Mouse (Mus musculus) forebrain, embryonic 11.5 days (tissue): ENCODE measurements around the gene Akap8. TPM values are rescaled to one million over a fixed set of nuclear protein-coding genes. Genes with fewer than 3 reads are reported as not detected.

Source experiments
- ATAC-seq: fragments of 200-750 bp; cut with Nextera tagmentation; replicated peaks from 2 replicates; pipeline ENCODE4 v1.8.0; 2017; ENCODE audit warnings: moderate TSS enrichment; ENCODE audit not compliant: low FRiP score
- DNase-seq: peaks from one replicate; pipeline ENCODE4 v3.0.0-alpha.2; 2017; ENCODE audit warnings: low spot score
- H3K27ac ChIP-seq: fragments of 300-500 bp; sonication (generic); 2 replicates; pipeline ENCODE4 v1.5.1; 2014; ENCODE audit warnings: low read depth, low read length
- H3K27me3 ChIP-seq: fragments of 300-500 bp; sonication (generic); 2 replicates; pipeline ENCODE4 v1.6.1; 2014; ENCODE audit warnings: mild to moderate bottlenecking, low read length, mixed read lengths; ENCODE audit not compliant: control insufficient read depth, insufficient read depth
- H3K36me3 ChIP-seq: fragments of 300-500 bp; sonication (generic); 2 replicates; pipeline ENCODE4 v1.6.1; 2014; ENCODE audit warnings: mild to moderate bottlenecking, low read length, moderate library complexity, mixed read lengths; ENCODE audit not compliant: control insufficient read depth, insufficient read depth
- H3K4me1 ChIP-seq: fragments of 300-500 bp; sonication (generic); replicated peaks from 2 replicates; pipeline ENCODE4 v1.6.1; 2014; ENCODE audit warnings: low read length, mixed read lengths; ENCODE audit not compliant: control insufficient read depth, insufficient read depth
- H3K4me2 ChIP-seq: fragments of 300-500 bp; sonication (generic); 2 replicates; pipeline ENCODE4 v1.6.1; 2014; ENCODE audit warnings: low read depth, mild to moderate bottlenecking, low read length, moderate library complexity, mixed read lengths; ENCODE audit not compliant: severe bottlenecking
- H3K4me3 ChIP-seq: fragments of 300-500 bp; sonication (generic); 2 replicates; pipeline ENCODE4 v1.5.1; 2014; ENCODE audit warnings: low read depth, low read length
- H3K9ac ChIP-seq: fragments of 300-500 bp; sonication (generic); 2 replicates; pipeline ENCODE4 v1.6.1; 2014; ENCODE audit warnings: low read length
- H3K9me3 ChIP-seq: fragments of 300-500 bp; sonication (generic); 2 replicates; pipeline ENCODE4 v1.6.1; 2016; ENCODE audit warnings: low read length, mixed read lengths; ENCODE audit not compliant: control insufficient read depth
- WGBS: fragments of 180-500 bp; shearing (Covaris S2); extraction: QIAGEN DNeasy Blood & Tissue Kit; methylation state at CpG from one replicate; pipeline ENCODE4 v1.1.7; 2014; 5-methylcytosine and 5-hydroxymethylcytosine counted together
- polyA plus RNA-seq: library from polyadenylated mRNA; unstranded; fragments of >200 nt; fragmentation: Nextera tagmentation; extraction: Ambion mirVana; gene quantifications from 2 replicates; pipeline ENCODE4 v1.2.1, GENCODE M21; 2014

Akap8 gene
- polyA plus RNA-seq, 1 experiment from 2014 or later = 78.4 TPM

- Histone ChIP-seq H3K27ac (no peak overlapping the region), H3K9me3 (no peaks in the 10 kb centered on the region), H3K9ac (no peak overlapping the region), H3K4me1 (no peaks in the 10 kb centered on the region; the same call in 1 of the 2 replicates), H3K27me3 (no peaks in the 10 kb centered on the region), H3K4me3 (no peak overlapping the region), H3K36me3 (peaks cover 16% of the 10 kb centered on the region), H3K4me2 (no peak overlapping the region)
- ATAC-seq (no peak), DNase-seq (no peak)
These were observed 30.7 kb upstream of the Akap8 start for GRCm38 (mm10) chr17:32351726-32352125.

DNA sequence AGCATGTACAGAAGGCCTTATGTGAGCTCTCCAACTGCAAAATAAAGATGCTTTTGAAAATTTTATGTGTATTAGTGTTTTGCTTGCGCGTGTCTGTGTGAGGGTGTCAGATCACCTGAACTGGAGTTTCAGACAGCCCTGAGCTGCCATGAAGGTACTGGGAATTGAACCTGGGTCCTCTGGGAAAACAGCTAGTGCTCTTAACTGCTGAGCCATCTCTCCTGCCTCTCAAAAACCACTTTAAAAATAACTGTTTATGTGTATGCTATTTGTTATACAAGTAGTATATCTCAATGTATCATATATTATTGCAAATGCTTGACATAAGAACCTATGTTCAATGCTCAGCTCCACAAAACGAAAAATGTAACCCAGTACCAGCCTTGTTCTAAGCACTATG is 30.2 kb upstream of the Akap8 start:
- no peak overlapping the region for H3K27ac ChIP-seq
- WGBS = 81% methylated on average over 3 of the region's 3 CpGs
- ATAC-seq (no peak), DNase-seq (no peak)
- H3K4me3 ChIP-seq = 0 out of 2 replicates have a peak overlapping the region, but pooled peaks have one; percentile 88
- no peaks in the 10 kb centered on the region for H3K27me3 ChIP-seq
- no peaks in the 10 kb centered on the region for H3K9me3 ChIP-seq
- no peaks in the 10 kb centered on the region; the same call in 1 of the 2 replicates for H3K4me1 ChIP-seq
- peak overlapping the region; percentile 75; the same call in 1 of the 2 replicates for H3K4me2 ChIP-seq
- no peak overlapping the region for H3K9ac ChIP-seq
- peaks cover 13% of the 10 kb centered on the region for H3K36me3 ChIP-seq

GRCm38 (mm10) chr17:32350382-32350983 is 29.4 kb upstream of the Akap8 start, which contains the start of gene Akap8l:
Akap8l (minus strand) TSS chr17:32350607.
- ATAC-seq (peak; percentile 97), DNase-seq (peak; percentile 95)
- Histone ChIP-seq H3K27ac (no peak within 1 kb of the TSS; the same call in 1 of the 2 replicates), H3K4me1 (no peaks in the 10 kb centered on the region; the same call in 1 of the 2 replicates), H3K9ac (peak within 1 kb of the TSS; percentile 75), H3K27me3 (no peaks in the 10 kb centered on the region), H3K4me2 (peak within 1 kb of the TSS; percentile 75), H3K36me3 (peaks cover 8% of the 10 kb centered on the region), H3K4me3 (peak within 1 kb of the TSS; percentile 88), H3K9me3 (no peaks in the 10 kb centered on the region)
- under 1% methylated on average over 37 of the region's 37 CpGs for WGBS

DNA sequence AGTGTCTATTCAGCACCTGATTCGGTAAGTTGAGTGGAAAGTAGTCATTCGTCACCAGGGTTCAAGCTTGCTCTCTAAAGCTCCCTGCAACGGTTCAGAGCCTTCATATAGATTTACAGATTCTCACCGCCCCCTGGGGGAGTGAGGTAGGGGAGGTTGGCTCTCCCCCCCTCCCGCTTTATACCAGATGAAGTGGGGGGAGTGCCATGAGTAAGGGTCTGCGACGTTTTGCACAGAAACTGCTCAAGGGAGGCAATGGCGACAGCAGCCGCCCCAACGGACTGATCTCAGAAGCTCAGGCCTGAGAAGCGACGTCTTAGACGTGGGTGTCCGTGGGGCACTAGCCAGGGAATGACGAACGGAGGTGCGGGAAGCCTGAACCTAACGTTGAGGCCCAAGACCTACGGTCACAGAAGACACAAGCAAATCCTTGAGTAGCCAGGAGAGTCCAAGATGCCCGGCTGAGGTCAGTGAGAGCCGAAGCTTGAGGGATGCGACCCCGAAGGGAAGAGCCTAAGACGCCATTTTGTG is 28.9 kb upstream of the Akap8 start:
- Histone ChIP-seq H3K9ac (peak overlapping the region; percentile 75), H3K9me3 (no peaks in the 10 kb centered on the region), H3K4me2 (peak overlapping the region; percentile 75), H3K27ac (no peak overlapping the region; the same call in 1 of the 2 replicates), H3K4me3 (peak overlapping the region; percentile 88), H3K36me3 (peaks cover 3% of the 10 kb centered on the region; the same call in 1 of the 2 replicates), H3K4me1 (no peaks in the 10 kb centered on the region; the same call in 1 of the 2 replicates), H3K27me3 (no peaks in the 10 kb centered on the region)
- ATAC-seq (no peak; the same call in 1 of the 2 replicates), DNase-seq (no peak)
- WGBS = under 1% methylated on average over 24 of the region's 24 CpGs

GRCm38 (mm10) chr17:32349037-32349732 is 28.1 kb upstream of the Akap8 start:
- Histone ChIP-seq H3K4me2 (peak overlapping the region; percentile 75), H3K4me3 (peak overlapping the region; percentile 88), H3K9me3 (no peaks in the 10 kb centered on the region), H3K4me1 (no peaks in the 10 kb centered on the region; the same call in 1 of the 2 replicates), H3K36me3 (no peaks in the 10 kb centered on the region; the same call in 1 of the 2 replicates), H3K27ac (no peak overlapping the region), H3K9ac (peak overlapping the region; percentile 75; the same call in 1 of the 2 replicates), H3K27me3 (no peaks in the 10 kb centered on the region)
- no peak for ATAC-seq
- DNase-seq = peak; percentile 68
- WGBS = 17% methylated on average over 4 of the region's 4 CpGs

GRCm38 (mm10) chr17:32348406-32348805 is 27.4 kb upstream of the Akap8 start:
- H3K27ac ChIP-seq = no peak overlapping the region
- no peaks in the 10 kb centered on the region; the same call in 1 of the 2 replicates for H3K4me1 ChIP-seq
- no peaks in the 10 kb centered on the region for H3K9me3 ChIP-seq
- H3K4me2 ChIP-seq = no peak overlapping the region
- no peak overlapping the region for H3K4me3 ChIP-seq
- no peak overlapping the region for H3K9ac ChIP-seq
- 87% methylated on average over 2 of the region's 2 CpGs for WGBS
- no peaks in the 10 kb centered on the region for H3K36me3 ChIP-seq
- DNase-seq (no peak), ATAC-seq (no peak)
- H3K27me3 ChIP-seq = no peaks in the 10 kb centered on the region

GRCm38 (mm10) chr17:32341102-32341501 is 20.1 kb upstream of the Akap8 start:
- H3K27me3 ChIP-seq = no peaks in the 10 kb centered on the region
- DNase-seq (no peak), ATAC-seq (no peak)
- H3K36me3 ChIP-seq = peaks cover 3% of the 10 kb centered on the region; the same call in 1 of the 2 replicates
- H3K4me3 ChIP-seq = no peak overlapping the region
- H3K4me1 ChIP-seq = no peaks in the 10 kb centered on the region
- no peak overlapping the region for H3K27ac ChIP-seq
- H3K4me2 ChIP-seq = no peak overlapping the region
- H3K9ac ChIP-seq = no peak overlapping the region
- no peaks in the 10 kb centered on the region for H3K9me3 ChIP-seq
- 88% methylated on average over 1 of the region's 1 CpGs for WGBS

- H3K27me3 ChIP-seq = no peaks in the 10 kb centered on the region
- H3K27ac ChIP-seq = no peak overlapping the region
- H3K9ac ChIP-seq = no peak overlapping the region
- DNase-seq (no peak), ATAC-seq (no peak)
- 86% methylated on average over 1 of the region's 1 CpGs for WGBS
- H3K4me2 ChIP-seq = no peak overlapping the region
- peaks cover 3% of the 10 kb centered on the region; the same call in 1 of the 2 replicates for H3K36me3 ChIP-seq
- H3K9me3 ChIP-seq = no peaks in the 10 kb centered on the region
- H3K4me3 ChIP-seq = no peak overlapping the region
- H3K4me1 ChIP-seq = no peaks in the 10 kb centered on the region
These were observed 19.1 kb upstream of the Akap8 start for GRCm38 (mm10) chr17:32340110-32340509.
